Mouse (Mus musculus) cortical plate, adult 2 months (tissue): ENCODE data around the gene Pcbp1.

Source experiments
- CTCF ChIP-seq: fragments of 200-500 bp; IDR thresholded peaks from 2 replicates; pipeline ENCODE4 v1.5.1; 2011; ENCODE audit warnings: mild to moderate bottlenecking, control low read depth, low read length; ENCODE audit not compliant: insufficient read depth; ENCODE audit errors: extremely low read depth
- POLR2A ChIP-seq: fragments of 200-500 bp; IDR thresholded peaks from 2 replicates; pipeline ENCODE4 v1.6.1; 2011; ENCODE audit warnings: mild to moderate bottlenecking, low read length, control low read depth; ENCODE audit not compliant: insufficient read depth; ENCODE audit errors: extremely low read depth

DNA sequence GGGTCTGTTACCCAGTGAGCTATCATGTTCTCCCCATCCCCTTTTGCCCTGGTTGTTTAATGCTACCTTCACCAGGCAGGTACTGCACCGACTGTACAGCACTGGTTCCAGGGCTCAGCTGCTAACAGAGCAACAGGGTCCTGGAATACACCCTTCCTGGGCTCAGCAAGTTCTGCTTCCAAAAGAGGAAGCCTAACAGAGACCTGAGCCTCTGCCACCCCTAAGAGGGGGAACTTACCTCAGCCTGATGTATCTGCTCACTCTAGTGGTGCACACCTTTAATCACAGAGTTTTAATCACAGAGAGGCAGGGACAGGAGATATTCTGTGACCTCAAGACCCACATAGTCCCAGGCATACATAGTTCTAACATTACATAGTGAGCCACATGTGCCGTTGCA is 36.2 kb downstream of the Pcbp1 start:
- no peak for TF ChIP-seq POLR2A
- no peak for TF ChIP-seq CTCF
